14 mouse cellular contexts compared by ENCODE assay signal in the genomic region with DNA sequence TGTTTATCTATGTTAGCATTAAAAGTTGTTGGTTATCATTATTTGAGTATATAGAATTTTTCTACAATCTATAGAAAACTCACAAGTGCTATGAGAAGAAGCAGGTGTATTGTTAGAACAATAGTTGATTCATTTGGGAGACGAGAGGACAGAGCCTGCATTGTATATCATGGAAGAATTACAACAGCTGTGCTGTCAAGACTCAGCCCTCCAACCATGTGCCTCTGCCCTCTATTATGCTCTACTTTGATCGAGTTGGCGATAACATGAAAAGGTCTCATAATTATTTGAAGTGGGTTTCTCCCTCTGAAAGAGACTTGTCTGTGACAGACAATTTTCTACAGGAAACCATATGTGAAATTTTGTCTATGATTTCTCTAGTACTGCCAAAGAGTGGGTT.
"Had no signal": no experiment of that assay in that cellular context is flagged by ENCODE, and none has a peak within 500 bp of the region (broad histone marks: within the 10 kb centered on the region; RNA-seq: fewer than 3 reads in every experiment).

No protein-coding gene starts in this region.

- H3K9me3 ChIP-seq: kidney, embryonic 15.5 days; limb, embryonic 13.5 days; midbrain, embryonic 10.5 days; stomach, embryonic 15.5 days had no signal

- DNase-seq: kidney, adult 2 months; kidney, postnatal 14 days; left cerebral cortex, postnatal 4 days; lung, adult 2 months; lung, postnatal 36 days; thymus, adult 2 months; thymus, postnatal 36 days had no signal

- H3K4me3 ChIP-seq: kidney, embryonic 15.5 days; limb, embryonic 13.5 days; midbrain, embryonic 10.5 days; stomach, embryonic 15.5 days had no signal

- H3K27ac ChIP-seq: kidney, embryonic 15.5 days; limb, embryonic 13.5 days; liver, embryonic 14.5 days; midbrain, embryonic 10.5 days; stomach, embryonic 15.5 days had no signal

- H3K9ac ChIP-seq: kidney, embryonic 15.5 days; limb, embryonic 13.5 days; liver, embryonic 14.5 days; stomach, embryonic 15.5 days had no signal

- H3K27me3 ChIP-seq: kidney, embryonic 15.5 days; limb, embryonic 13.5 days; stomach, embryonic 15.5 days had no signal

- H3K4me2 ChIP-seq: kidney, embryonic 15.5 days; limb, embryonic 13.5 days; stomach, embryonic 15.5 days had no signal

- H3K4me1 ChIP-seq: kidney, embryonic 15.5 days; limb, embryonic 13.5 days; midbrain, embryonic 10.5 days; stomach, embryonic 15.5 days had no signal

- ATAC-seq: lung, postnatal 0 days; midbrain, embryonic 16.5 days had no signal

- H3K36me3 ChIP-seq: kidney, embryonic 15.5 days; limb, embryonic 13.5 days; midbrain, embryonic 10.5 days; stomach, embryonic 15.5 days had no signal
